Mouse (Mus musculus) lung, postnatal 0 days (tissue): ENCODE measurements around the gene Lcn5.

Source experiments
- CTCF ChIP-seq: IDR thresholded peaks from 2 replicates; pipeline ENCODE4 v1.5.1; 2016; ENCODE audit warnings: antibody characterized with exemption, mild to moderate bottlenecking
- EP300 ChIP-seq: IDR thresholded peaks from 2 replicates; pipeline ENCODE4 v1.6.1; 2016; ENCODE audit warnings: antibody characterized with exemption, mild to moderate bottlenecking, control low read depth

DNA sequence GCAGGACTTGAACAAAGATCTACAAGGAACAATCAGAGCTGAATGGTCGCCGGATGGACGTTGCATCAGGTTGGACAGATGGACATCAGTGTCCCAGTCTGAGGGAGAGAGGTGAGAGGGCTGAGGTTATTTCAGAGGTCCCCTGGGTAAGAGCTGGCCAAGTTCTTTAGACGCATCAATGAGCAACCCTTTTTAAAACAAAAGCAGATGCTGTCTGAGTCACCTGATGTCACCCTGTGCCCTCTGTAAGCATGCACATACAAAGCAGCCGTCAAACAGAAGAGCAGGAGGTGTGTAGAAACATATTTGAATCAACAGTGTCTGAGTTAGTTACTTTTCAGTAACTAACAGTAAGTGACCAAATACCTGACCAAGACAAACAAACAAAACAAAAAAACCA lies 6.4 kb downstream of the Lcn5 start:
- TF ChIP-seq CTCF = no peak
- no peak for TF ChIP-seq EP300
